Mouse (Mus musculus) layer of hippocampus, adult 6 months (tissue): ENCODE data around the gene Osbp2. TPM values are rescaled to one million over a fixed set of nuclear protein-coding genes. Genes with fewer than 3 reads are reported as not detected.

Source experiments
- long read RNA-seq, 2 experiments: library from polyadenylated mRNA; unstranded; transcript quantifications; one replicate each; pipeline ENCODE4 v2.0.0; 2019 to 2020
- polyA plus RNA-seq: library from polyadenylated mRNA; unstranded; fragments of <200 nt; fragmentation: Nextera tagmentation; gene quantifications from 2 replicates; pipeline ENCODE4 v1.2.3, GENCODE M21; 2021

Osbp2 gene
- 8.2 and 10.3 TPM in 2 replicates for polyA plus RNA-seq
- long read RNA-seq, experiment 1, full-length matches to known transcripts, result 3 of 16 reads
- long read RNA-seq, experiment 1, partial matches to known transcripts, result 4 of 16 reads
- long read RNA-seq, experiment 1, other reads (novel, unspliced or antisense), result 9 of 16 reads
- long read RNA-seq, experiment 2, full-length matches to known transcripts, result 43 of 130 reads
- long read RNA-seq, experiment 2, partial matches to known transcripts, result 34 of 130 reads
- long read RNA-seq, experiment 2, other reads (novel, unspliced or antisense), result 53 of 130 reads

DNA sequence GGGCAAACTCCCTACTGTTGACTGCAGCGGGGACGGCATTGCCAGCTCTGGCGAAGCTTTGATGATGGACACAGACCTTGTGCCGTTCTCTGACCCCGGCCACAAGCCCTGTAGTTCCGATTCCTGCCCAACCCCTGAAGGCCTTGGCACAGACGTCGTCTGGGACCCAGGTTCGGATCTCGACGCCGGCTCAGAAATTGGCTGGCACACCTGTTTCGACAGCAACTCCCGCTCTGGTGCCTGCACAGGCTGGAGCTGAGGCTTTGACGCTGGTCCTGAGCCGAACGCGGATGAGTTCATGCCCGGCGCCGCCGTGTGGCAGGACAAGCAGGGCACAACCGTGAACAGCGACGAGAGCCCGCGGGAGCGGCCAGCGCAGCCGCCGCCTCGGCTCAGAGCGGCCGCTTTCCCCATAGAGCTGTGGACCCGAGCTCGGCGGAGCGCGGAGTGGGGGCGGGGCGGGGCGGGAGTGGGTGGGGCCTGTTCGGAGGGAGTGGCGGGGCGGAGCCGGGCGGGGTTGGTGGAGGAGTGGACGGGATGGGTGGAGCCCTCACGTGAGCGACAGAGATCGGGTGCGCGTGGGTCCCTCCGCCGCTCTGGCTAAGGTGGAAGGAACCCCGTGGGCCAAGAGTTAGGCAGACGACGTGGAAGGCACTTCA is at the start of gene Osbp2:
Gene Osbp2, minus strand, starts transcription at position 450 of the 659 bp plus-strand sequence.

DNA sequence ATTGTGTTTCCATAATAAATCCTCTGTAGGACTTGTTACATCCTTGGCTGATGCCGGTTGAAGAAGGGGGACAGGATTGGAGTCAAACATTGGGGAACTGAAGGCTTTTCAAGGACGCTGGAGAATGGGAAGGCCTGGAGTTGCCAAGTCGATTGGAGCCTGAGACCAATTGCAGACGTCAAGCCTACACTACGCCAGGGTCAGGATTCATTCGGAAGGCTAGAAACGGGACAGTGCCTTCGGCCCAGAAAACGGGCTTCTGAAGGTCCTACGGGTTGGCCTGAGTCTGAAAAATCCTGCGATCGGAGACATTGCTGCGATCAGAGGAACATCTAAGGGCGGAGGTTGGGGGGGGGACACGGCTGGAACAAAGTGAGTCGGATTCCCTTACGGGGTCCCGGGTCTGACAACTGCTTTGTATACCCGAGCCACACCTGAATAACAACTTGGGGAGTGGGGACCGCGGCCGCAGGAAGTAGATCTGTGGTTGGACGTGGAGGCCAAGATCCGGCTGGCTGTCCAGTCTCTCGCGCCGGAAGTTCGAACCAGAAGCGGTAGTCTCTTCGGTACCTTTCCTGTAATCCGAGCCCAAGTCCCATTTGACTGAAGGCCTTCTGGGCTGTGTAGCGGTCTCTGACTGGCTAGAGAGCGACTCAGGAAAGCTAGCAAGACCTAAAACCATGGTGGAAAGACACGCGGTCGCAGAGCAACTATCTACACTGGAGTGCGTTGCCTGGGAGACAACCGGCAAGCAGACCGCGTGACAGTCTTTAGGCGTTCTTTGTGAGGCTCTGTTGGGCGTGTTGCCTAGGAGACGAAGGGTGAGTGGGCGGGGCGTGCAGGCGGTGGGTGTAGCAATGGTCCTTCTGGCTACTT is 30.9 kb upstream of the Osbp2 start, which contains the start of the genes 4921536K21Rik and Dusp18:
Gene 4921536K21Rik, minus strand, starts transcription at position 693 of the 876 bp plus-strand sequence.
Gene Dusp18, plus strand, starts transcription at position 835 of the 876 bp plus-strand sequence.

Other genes with a start within 250 kb of the Osbp2 start
- gene Morc2a, start 214.7 kb downstream of the Osbp2 start, polyA plus RNA-seq, result 3.8 and 4.0 TPM in 2 replicates
- 0.35 and 0.59 TPM in 2 replicates for gene 4921536K21Rik, start 31.2 kb upstream of the Osbp2 start, polyA plus RNA-seq
- gene Dusp18, start 31.3 kb upstream of the Osbp2 start, polyA plus RNA-seq, result 19.1 and 20.4 TPM in 2 replicates
- 13.9 and 15.2 TPM in 2 replicates for gene Slc35e4, start 50.8 kb upstream of the Osbp2 start, polyA plus RNA-seq
- gene Tcn2, start 68.3 kb upstream of the Osbp2 start, polyA plus RNA-seq, result 21.5 and 39.0 TPM in 2 replicates
- gene Pes1, start 100.1 kb upstream of the Osbp2 start, polyA plus RNA-seq, result 23.5 and 28.5 TPM in 2 replicates
- gene 4930556J24Rik, start 112.9 kb upstream of the Osbp2 start, polyA plus RNA-seq, result not detected in 2 replicates
- 3.4 and 5.4 TPM in 2 replicates for gene Gal3st1, start 119.7 kb upstream of the Osbp2 start, polyA plus RNA-seq
- 0.33 and 0.80 TPM in 2 replicates for gene Sec14l4, start 167.6 kb upstream of the Osbp2 start, polyA plus RNA-seq
- gene Sec14l3, start 200.9 kb upstream of the Osbp2 start, polyA plus RNA-seq, result 0.67 and 1.7 TPM in 2 replicates
- 189 and 199 TPM in 2 replicates for gene Mtfp1, start 231.5 kb upstream of the Osbp2 start, polyA plus RNA-seq